Mouse (Mus musculus): ENCODE measurements around the gene Arid3a. TPM values are rescaled to one million over a fixed set of nuclear protein-coding genes. Genes with fewer than 3 reads are reported as not detected.

Arid3a gene
- polyA plus RNA-seq, 1 experiment: 99.9 TPM

- no peak for TF ChIP-seq GATA1 (IDR thresholded peaks at IDR 0.05; ENCODE audit: low read length)
Measured at GRCm38 (mm10) chr10:79949873-79950272, 23.0 kb downstream of the Arid3a start.

GRCm38 (mm10) chr10:79950661-79951060, 23.8 kb downstream of the Arid3a start:
- TF ChIP-seq GATA1 (IDR thresholded peaks at IDR 0.05; ENCODE audit: low read length): no peak

DNA sequence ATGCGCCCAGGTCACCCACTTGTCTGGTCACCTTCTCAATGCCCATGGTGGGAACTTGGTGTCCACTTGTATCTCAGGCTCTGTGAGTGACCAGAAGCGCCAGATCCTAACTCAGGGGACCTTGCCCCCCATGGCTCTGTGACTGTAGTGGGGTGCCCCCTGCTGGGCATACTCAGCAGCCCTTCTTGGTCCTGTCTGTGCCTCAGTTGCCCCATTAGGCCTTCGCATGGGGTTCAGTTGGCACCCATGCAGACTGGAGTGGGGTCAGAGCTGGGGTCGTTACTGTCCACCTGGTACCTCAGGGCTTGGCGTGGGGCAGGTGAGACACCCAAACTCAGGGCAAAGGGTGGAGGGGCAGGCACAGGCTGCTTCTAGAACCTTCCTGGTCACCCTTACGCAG, 27.1 kb downstream of the Arid3a start:
- no peak for TF ChIP-seq GATA1 (IDR thresholded peaks at IDR 0.05; ENCODE audit: low read length)

- TF ChIP-seq GATA1 (IDR thresholded peaks at IDR 0.05; ENCODE audit: low read length): no peak
Measured at GRCm38 (mm10) chr10:79955691-79956090, 28.8 kb downstream of the Arid3a start.

DNA sequence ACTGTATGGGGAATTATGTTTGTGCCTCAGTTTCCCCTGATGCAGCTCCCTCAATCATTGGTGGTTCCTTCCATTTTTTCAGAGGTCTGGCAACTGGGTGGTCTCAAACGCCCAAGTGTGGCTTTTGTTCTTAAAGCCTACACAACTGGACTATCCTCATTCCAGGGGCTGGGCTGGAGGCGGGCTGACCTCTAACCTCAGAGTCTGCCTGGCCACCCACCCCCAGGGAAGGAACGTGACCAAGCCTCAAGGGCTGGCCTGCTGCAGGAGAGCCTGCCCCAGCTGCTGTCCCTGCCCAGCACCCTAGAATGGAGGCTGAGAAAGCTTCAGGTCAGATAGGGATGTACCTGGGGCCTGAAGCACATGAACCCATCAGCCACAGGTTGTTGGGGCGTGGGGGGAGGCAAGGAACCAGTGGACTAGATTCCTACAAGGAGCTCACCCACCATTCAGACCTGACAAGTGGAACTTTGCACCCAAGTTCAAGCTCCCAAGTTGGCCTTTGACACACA, 29.9 kb downstream of the Arid3a start:
- TF ChIP-seq GATA1 (IDR thresholded peaks at IDR 0.05; ENCODE audit: low read length): no peak

- no peak for TF ChIP-seq GATA1 (IDR thresholded peaks at IDR 0.05; ENCODE audit: low read length)
Measured at GRCm38 (mm10) chr10:79958140-79958816, 31.4 kb downstream of the Arid3a start.

DNA sequence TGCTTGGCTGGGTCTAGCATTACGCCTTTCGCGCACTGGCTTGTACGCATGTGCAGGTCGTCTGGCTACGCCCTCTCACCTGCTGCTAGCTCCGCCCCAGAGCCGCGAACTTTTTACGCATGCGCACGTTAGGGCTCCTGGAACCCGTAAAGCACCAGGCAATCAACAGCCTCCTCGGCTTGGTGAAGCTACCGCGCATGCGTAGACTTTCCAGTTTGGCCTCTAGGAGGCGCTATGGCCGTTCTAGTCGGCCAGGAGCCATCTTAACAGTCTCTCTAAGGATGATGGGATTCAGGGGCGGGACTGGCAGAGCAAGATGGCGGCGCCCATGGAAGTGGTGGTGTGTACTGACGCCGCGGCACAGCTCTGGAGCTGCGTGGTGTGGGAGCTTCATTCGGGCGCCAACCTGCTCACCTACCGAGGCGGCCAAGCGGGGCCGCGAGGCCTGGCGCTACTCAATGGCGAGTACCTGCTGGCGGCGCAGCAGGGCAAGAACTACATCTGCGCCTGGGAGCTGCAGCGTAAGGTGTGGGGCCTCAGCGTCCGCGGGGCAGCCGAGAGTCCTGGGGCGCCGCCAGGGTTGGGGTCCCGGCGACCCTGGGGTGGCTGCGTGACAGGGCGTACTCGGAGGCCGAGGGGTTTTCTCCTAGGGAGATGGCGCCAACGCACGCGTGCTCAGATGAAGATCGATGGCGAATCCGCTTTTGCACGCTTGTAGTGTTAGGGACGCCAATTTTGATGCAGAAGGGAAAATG, 33.2 kb downstream of the Arid3a start, which contains the start of gene Wdr18:
Gene Wdr18 (plus strand): TSS at position 306 of the 755 bp plus-strand sequence.
- no peak for TF ChIP-seq GATA1 (IDR thresholded peaks at IDR 0.05; ENCODE audit: low read length)

DNA sequence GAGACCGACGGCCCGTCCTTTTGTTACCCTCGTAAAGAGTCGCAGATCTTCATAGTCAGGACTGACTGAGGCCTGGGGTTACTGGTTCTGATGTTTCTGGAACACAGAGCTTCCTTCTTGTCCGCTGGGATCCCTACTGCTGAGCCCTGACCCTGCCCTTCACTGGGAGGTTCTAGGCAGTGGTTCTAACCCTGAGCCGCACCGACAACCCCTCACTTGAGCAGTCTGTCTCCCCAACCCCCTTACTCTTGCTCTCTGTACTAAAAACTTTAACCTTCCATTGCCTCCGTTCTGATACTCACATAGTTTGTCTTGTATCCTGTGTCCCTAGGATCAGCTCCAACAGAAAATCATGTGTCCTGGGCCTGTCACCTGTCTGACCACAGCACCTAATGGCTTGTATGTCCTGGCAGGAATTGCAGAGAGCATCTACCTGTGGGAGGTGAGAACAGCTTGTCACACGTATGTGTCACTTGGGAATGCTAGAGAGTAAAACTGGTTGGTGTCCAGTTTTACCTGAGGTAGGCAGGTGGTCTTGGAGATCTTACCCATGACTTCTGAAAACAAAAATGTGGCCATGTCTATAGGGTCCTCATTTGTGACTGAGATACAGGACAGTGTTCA, 33.9 kb downstream of the Arid3a start:
- no peak for TF ChIP-seq GATA1 (IDR thresholded peaks at IDR 0.05; ENCODE audit: low read length)

DNA sequence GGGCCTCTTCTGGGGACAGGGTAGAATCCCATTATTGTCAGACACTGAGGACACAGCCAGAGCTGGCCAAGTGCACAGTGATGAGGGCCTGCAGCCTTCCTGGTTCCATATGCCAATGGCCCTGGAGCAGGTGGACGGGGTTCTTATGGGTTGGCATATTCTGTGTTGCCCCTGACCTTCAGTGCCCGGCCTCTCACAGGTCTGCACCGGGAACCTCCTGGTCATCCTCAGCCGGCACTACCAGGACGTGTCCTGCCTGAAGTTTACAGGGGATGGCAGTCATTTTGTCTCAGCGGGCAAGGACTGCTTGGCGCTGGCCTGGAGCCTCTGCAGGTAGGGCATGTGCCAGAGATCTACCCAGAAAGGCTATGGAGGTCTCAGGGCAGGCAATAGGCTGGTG, 37.9 kb downstream of the Arid3a start:
- no peak for TF ChIP-seq GATA1 (IDR thresholded peaks at IDR 0.05; ENCODE audit: low read length)

GRCm38 (mm10) chr10:79965325-79965724, 38.5 kb downstream of the Arid3a start:
- no peak for TF ChIP-seq GATA1 (IDR thresholded peaks at IDR 0.05; ENCODE audit: low read length)

- no peak for TF ChIP-seq GATA1 (IDR thresholded peaks at IDR 0.05; ENCODE audit: low read length)
Measured at GRCm38 (mm10) chr10:79966886-79967400, 40.1 kb downstream of the Arid3a start.

- no peak for TF ChIP-seq GATA1 (IDR thresholded peaks at IDR 0.05; ENCODE audit: low read length)
Measured at GRCm38 (mm10) chr10:79968181-79968580, 41.3 kb downstream of the Arid3a start.

- no peak for TF ChIP-seq GATA1 (IDR thresholded peaks at IDR 0.05; ENCODE audit: low read length)
Measured at GRCm38 (mm10) chr10:79969124-79969568, 42.3 kb downstream of the Arid3a start.

- TF ChIP-seq GATA1 (IDR thresholded peaks at IDR 0.05; ENCODE audit: low read length): no peak
Measured at GRCm38 (mm10) chr10:79970415-79971182, 43.8 kb downstream of the Arid3a start, which contains the start of gene Grin3b. Gene Grin3b (plus strand): TSS chr10:79970715.

- TF ChIP-seq GATA1 (IDR thresholded peaks at IDR 0.05; ENCODE audit: low read length): no peak
Measured at GRCm38 (mm10) chr10:79971183-79971497, 44.3 kb downstream of the Arid3a start.

All from G1E-ER4 (cell line).